Mouse (Mus musculus) small intestine, adult 2 months (tissue): Measurements from ENCODE around the gene Cd300ld3.

ENCODE experiments used
- CTCF ChIP-seq: fragments of 200-500 bp; IDR thresholded peaks from 2 replicates; pipeline ENCODE4 v1.5.1; 2012; ENCODE audit warnings: low read depth, mild to moderate bottlenecking, control low read depth, inconsistent platforms, low read length, moderate library complexity, mixed read lengths; ENCODE audit not compliant: insufficient replicate concordance, insufficient read length; ENCODE audit errors: extremely low read depth
- POLR2A ChIP-seq: fragments of 200-500 bp; IDR thresholded peaks from 2 replicates; pipeline ENCODE4 v1.6.1; 2012; ENCODE audit warnings: low read depth, mild to moderate bottlenecking, control low read depth, inconsistent platforms, low read length, moderate library complexity

- TF ChIP-seq POLR2A = no peak
- TF ChIP-seq CTCF = no peak
Measured at GRCm38 (mm10) chr11:115059797-115060196, 11.6 kb upstream of the Cd300ld3 start.
